Mouse (Mus musculus): ENCODE results near the gene Catsperz.

GRCm38 (mm10) chr19:6872701-6873100, 52.5 kb downstream of the Catsperz start:
- TF ChIP-seq CTCF (IDR thresholded peaks at IDR 0.05; ENCODE audit: control insufficient read depth, insufficient read depth, insufficient read length) (no peak), USF1 (IDR thresholded peaks at IDR 0.05; ENCODE audit: low read depth) (no peak), MYOD1 (IDR thresholded peaks at IDR 0.05; ENCODE audit: control insufficient read depth, insufficient read length, low read depth) (no peak), FOSL1 (IDR thresholded peaks at IDR 0.05; ENCODE audit: insufficient read depth, low read length, poor library complexity, severe bottlenecking) (no peak), MAX (IDR thresholded peaks at IDR 0.05) (no peak)

Measured in C2C12 (cell line).